Mouse (Mus musculus): ENCODE measurements around the gene Sun5.

The Sun5 gene

DNA sequence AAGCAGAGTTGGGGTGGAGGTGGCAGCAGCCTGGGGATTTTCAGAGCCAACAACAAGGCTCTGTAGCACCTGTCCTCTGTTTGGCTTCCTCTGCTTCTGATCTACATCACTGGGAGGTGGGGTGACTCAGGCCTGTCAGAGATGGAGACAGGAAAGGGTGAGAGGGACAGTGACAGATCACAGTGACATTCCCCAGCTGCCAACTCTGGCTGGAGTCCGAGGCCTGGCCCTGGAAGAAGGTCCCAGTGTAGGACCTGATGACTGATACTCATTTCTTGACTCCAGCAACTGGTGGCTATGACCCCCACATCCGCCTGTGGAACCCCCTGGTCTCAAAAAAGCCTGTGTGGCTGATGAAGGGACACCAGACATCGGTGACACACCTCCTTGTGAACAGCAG, 61.0 kb downstream of the Sun5 start:
- no peak for DNase-seq (ENCODE audit: low spot score)

GRCm38 (mm10) chr2:153808841-153809240, 62.0 kb downstream of the Sun5 start:
- no peak for DNase-seq (ENCODE audit: low spot score)

DNA sequence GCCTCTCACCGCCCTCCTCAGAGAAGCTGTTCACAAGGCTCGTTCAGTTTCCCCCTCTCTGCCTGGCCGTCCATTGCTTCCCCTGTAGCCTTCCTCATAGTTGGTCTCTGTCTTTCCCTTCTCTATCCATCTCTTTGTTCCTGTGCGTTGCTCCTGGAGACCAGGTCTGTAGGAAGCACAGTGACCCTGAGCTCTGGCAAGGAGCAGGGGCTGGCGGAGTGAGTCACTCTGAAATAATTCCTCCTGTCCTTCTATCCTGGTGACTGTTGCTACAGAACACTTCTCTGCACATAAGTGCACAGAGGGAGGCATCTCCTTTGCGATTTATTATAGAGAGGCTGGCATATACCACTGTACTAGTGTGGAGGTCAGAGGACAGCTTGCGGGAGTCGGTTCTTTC, 62.7 kb downstream of the Sun5 start:
- DNase-seq (ENCODE audit: low spot score) = no peak

DNA sequence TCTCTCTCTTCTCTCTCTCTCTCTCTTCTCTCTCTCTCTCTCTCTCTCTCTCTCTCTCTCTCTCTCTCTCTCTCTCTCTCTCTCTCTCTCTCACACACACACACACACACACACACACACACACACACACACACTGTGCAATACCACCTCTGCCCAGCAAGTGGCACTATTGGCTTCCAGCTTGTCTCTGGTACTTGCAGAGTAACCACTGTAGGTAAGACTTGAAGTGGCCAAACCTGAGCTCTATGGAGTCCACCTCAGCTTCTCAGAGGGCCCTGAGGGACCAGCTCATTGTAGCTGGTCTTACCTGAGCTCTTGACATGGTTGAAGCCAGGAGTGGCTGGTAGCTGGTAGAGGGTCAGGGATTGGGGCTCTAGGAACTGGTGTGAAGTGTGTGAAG, 63.4 kb downstream of the Sun5 start:
- DNase-seq (ENCODE audit: low spot score) = peak; percentile 47

Measured in left cerebral cortex, adult 11 months (tissue).